Mouse (Mus musculus) liver, adult 2 months (tissue): ENCODE measurements around the gene C2cd4a.

Source experiments
- CTCF ChIP-seq: fragments of 200-500 bp; IDR thresholded peaks from 2 replicates; pipeline ENCODE4 v1.5.1; 2011; ENCODE audit warnings: low read depth, low read length, control low read depth
- POLR2A ChIP-seq: fragments of 200-500 bp; IDR thresholded peaks from 2 replicates; pipeline ENCODE4 v1.6.1; 2011; ENCODE audit warnings: low read length, control low read depth; ENCODE audit not compliant: insufficient read depth; ENCODE audit errors: extremely low read depth

GRCm38 (mm10) chr9:67845648-67846047, 13.5 kb upstream of the C2cd4a start:
- no peak for TF ChIP-seq CTCF
- TF ChIP-seq POLR2A: no peak
